In the genomic region with DNA sequence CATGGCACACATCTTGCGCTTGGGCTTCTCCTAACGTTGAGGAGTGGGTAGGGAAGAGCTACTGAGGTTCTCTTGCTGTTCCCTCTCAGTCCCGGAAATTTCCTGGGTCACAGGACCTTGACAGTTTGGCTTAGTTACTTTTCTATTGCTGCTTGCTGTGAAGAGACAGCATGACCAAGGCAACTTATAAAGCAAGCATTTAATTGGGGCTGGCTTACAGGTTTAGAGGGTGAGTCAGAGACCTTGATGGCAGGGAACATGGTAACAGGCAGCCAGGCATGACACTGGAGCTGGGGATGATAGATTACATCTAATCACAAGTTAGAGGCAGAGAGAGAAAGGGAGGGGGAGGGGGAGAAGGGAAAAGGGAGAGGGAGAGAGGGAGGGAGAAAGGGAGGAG, we compare ENCODE assay signal across 17 mouse cellular contexts.
"Had no signal": no experiment of that assay in that cellular context is flagged by ENCODE, and none has a peak within 500 bp of the region (broad histone marks: within the 10 kb centered on the region; RNA-seq: fewer than 3 reads in every experiment).

No protein-coding gene starts in this region.

- H3K4me3 ChIP-seq: limb, embryonic 15.5 days; liver, embryonic 12.5 days; midbrain, embryonic 10.5 days; myocyte; neural tube, embryonic 15.5 days had no signal

- H3K27me3 ChIP-seq: limb, embryonic 15.5 days; liver, embryonic 12.5 days; neural tube, embryonic 15.5 days had no signal

- H3K9me3 ChIP-seq: limb, embryonic 15.5 days; liver, embryonic 12.5 days; midbrain, embryonic 10.5 days; neural tube, embryonic 15.5 days had no signal

- H3K4me2 ChIP-seq: limb, embryonic 15.5 days; liver, embryonic 12.5 days; lung, embryonic 14.5 days; neural tube, embryonic 15.5 days had no signal

- H3K9ac ChIP-seq: limb, embryonic 15.5 days; liver, embryonic 12.5 days; lung, embryonic 14.5 days; neural tube, embryonic 15.5 days had no signal

- H3K36me3 ChIP-seq: limb, embryonic 15.5 days; liver, embryonic 12.5 days; midbrain, embryonic 10.5 days; neural tube, embryonic 15.5 days had no signal

- ATAC-seq: liver, embryonic 12.5 days had no signal

- DNase-seq: kidney, postnatal 25 days; layer of hippocampus, adult 9-11 months; layer of hippocampus, postnatal 36 days; lung, embryonic 14.5 days; lung, postnatal 10 days; lung, postnatal 4 days; midbrain, embryonic 14.5 days; retina, postnatal 1 day; right cerebral cortex, postnatal 4 days; spleen, adult 18-20 months; thymus, adult 18-20 months; thymus, postnatal 14 days had no signal

- H3K4me1 ChIP-seq: midbrain, embryonic 10.5 days; neural tube, embryonic 15.5 days had no signal

- H3K27ac ChIP-seq: limb, embryonic 15.5 days; liver, embryonic 12.5 days; midbrain, embryonic 10.5 days; neural tube, embryonic 15.5 days had no signal
